Mouse (Mus musculus) kidney, adult 2 months (tissue): Measurements from ENCODE around the gene Psmd3.

Source experiments
- CTCF ChIP-seq: fragments of 200-500 bp; conservative IDR thresholded peaks from 2 replicates; pipeline ENCODE4 v1.5.1; 2011; ENCODE audit warnings: low read depth, mild to moderate bottlenecking, control low read depth, low read length, moderate library complexity, mixed read lengths; ENCODE audit not compliant: insufficient read depth, insufficient read length
- POLR2A ChIP-seq: fragments of 200-500 bp; IDR thresholded peaks from one replicate; pipeline ENCODE4 v1.6.1; 2011; ENCODE audit warnings: low read depth, low read length, control low read depth

GRCm38 (mm10) chr11:98738428-98738911, 56.1 kb downstream of the Psmd3 start:
- no peak for TF ChIP-seq POLR2A
- TF ChIP-seq CTCF: no peak
